Mouse (Mus musculus) gastrocnemius, postnatal 4 days (tissue): ENCODE measurements at regions not wholly inside any gene's neighbourhood (a gene's known extent, or its start where the extent isn't known, plus 50 kb on each side); places are given as distances from the start of the nearest gene placed in this dataset.

Source experiments
- DNase-seq, 2 experiments: peaks; one replicate each; pipeline ENCODE4 v3.0.0; 2021 to 2022; ENCODE audit warnings: low spot score in 2 of 2, mixed read lengths in 2 of 2

DNA sequence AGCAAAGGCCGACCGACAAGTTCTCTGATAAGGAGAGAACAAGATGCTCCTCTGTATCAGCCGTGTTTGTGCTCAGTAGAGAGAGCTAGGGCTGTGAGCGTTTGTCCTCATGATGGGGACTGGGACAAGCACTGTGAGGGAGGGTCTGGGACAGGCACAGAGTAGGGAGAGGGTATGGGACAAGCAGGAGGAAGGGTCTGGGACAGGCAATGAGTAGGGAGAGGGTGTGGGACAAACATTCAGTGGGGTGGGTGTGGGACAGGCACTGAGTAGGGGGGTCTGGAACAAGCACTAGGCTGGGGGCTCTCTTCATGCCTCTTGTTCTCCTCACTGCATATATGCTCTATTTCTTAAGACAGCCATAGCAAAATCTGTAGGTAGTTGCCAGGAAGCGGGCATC lies 70.2 kb upstream of the Plcl2 start:
- no peak for DNase-seq

DNA sequence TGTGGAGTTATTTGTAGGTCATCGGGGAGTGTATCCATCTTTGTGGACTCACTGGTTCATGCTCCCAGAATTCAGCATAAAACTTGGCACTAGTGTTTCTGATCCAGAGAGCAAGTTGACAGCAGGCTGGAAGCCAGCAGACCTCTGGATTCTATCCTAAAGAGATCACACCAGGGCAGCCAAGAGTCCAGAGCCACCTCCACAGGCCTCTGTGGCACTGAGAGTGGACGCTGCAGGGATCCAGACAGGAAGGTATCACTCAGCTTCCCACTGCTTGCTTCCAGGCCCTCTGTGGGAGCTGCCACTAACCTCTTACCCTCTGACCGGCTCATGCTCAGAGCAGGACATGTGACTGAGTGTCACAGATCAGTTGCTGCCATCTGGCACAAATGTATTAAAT lies 69.8 kb upstream of the Plcl2 start:
- DNase-seq, result peak in 1 of 2 experiments; percentile 14

GRCm38 (mm10) chr17:50442062-50442461 lies 67.1 kb upstream of the Plcl2 start:
- DNase-seq, result no peak

DNA sequence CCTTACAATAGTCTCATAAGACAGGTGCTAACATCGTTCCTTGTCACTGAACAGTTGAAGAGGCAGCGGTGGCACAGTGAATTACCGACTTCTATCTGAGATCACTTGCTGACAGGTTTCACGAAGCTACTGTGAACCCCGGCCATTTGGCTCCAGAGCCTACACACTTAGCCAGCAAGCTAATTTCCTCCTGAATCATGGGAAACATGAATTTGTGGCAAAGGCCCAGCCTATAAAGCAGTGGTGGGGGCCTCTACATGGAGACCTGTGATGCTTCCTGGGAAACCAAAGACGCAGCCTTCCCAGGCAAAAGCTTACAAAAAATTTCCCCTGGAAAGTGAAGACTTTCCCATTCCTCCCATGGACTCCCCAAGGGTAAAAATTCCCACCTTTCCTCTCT lies 66.3 kb upstream of the Plcl2 start:
- DNase-seq, result no peak

GRCm38 (mm10) chr17:50443376-50444022 lies 65.7 kb upstream of the Plcl2 start:
- no peak for DNase-seq

DNA sequence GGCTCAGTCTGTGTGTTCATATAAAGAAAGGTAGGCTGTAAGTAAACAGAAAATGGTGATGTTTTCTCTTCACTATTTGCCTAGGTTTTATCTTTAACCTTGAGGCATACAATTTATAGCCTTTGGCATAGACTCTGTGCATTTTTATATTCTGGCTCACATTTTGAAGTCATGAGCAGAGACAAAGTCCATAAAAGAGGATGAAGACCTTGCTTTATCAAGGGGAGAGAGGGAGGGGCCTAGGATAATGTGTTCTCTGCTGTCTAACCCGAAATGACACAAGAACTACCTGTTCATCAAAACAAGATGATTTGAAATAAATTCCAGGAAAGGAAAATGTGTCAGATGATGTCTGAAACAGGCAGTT lies 65.2 kb upstream of the Plcl2 start:
- no peak for DNase-seq

DNA sequence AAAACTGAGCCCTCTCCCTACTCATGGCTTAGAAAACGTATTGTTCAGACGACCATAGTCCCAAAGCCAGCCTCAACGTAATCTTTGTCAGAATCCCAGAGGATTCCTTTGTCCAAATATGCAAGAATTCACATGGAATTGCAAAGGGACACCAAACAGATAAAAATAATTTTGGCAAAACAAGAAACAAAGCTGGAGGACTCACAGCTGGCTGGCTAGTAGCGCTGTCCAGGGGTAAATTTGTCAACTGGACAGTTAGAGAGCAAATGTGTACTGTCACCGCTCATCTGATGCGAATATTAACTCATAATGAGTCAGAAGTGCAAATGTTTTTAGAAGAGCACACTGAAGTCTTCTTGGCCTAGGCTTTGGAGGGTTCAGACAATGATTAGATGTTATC lies 60.5 kb upstream of the Plcl2 start:
- no peak for DNase-seq

DNA sequence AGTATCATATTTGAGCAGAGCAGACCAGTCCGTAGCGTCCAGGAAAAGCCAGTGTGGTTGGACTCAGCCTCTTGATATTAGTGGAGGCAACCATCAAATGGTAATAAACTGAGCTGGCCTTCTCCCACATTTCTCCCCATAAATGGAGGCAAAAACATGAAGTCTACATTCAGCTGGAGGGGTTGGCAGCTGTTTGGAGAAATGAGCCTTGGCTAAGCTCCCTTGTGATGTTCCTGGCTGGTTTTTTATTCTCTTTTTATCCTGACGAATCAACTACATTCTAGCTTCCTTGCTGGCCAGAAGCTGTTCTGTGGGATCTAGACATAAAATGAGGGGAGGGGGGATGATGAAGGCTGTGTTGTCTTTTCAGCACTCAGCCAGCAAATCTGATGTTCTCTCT lies 57.6 kb upstream of the Plcl2 start:
- peak in 1 of 2 experiments; percentile 14 for DNase-seq

DNA sequence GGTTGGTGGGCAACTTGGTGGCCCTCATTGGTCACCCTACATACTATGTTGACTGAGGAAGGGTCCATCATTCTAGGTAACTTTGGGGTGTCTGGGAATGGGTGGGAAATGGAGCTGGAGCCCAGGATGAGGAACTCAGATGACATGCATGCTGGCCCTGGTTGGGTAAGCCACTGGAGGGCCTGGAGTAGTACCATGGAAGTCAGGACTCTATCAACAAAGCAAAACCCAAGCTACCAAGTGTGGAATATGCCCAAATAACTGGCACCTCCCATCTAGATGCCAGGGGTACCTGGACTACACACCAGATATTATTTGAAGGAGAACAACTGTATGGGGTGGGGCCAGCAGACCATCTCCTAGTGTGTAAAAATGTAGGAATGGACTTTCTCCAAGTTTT lies 55.7 kb upstream of the Plcl2 start:
- DNase-seq, result no peak

GRCm38 (mm10) chr17:50453956-50454355 lies 55.2 kb upstream of the Plcl2 start:
- DNase-seq, result no peak

DNA sequence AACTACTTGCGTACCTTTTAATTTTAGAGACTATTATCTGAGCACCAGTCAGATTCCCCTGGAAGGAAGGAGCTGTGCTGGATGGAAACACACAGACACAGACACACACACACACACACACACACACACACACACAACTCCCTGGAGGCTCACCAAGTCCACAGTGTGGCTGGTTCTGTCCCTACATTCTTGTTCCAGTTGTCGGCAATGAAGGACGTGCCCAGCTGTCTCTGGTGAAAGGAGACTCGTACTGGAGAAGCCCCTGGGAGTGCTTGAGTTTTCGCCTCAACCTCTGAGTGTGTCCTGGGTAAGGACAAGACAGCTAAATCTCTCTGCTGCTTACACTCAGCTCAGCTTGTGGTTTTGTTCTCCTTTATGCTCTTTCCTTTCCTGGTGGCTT lies 54.3 kb upstream of the Plcl2 start:
- DNase-seq, result no peak

GRCm38 (mm10) chr17:50455719-50456118 lies 53.5 kb upstream of the Plcl2 start:
- DNase-seq, result no peak

DNA sequence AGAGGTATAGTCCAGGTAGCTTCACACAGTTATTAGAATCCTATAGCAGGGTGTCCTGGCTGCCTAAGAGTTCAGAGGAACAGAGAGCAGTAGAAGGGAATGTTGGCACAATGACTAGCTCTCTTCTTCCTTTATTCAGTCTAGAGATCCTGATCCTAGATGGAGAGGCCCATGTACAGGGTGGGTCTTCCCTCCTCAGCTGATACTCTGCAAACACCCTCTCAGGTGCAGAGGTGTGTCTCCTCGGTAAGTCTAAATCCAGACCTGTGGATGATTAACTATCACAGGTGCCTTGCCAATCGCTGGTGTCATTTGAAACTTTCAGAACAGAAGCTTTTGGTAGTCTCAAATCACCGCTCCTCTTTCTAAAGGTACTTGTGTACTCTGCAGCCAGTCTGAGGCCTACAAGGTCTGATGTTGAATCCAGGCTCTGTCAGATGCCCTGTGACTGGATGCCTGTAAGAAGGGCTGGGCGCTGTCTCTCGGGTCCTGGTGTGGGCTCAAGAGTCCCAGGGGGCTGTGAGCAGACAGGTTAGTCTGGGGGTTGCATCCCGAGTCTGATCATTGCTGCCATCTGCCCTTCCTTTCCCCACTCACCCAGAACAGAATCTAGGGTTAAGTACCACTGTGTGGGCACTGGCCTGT lies 52.0 kb upstream of the Plcl2 start:
- DNase-seq, result no peak

GRCm38 (mm10) chr17:50458232-50458631 lies 51.0 kb upstream of the Plcl2 start:
- no peak for DNase-seq
